Mouse (Mus musculus) thymus, adult 2 months (tissue): ENCODE results near the gene Nop53. TPM values are rescaled to one million over a fixed set of nuclear protein-coding genes. Genes with fewer than 3 reads are reported as not detected.

Experiments
- DNase-seq: peaks from one replicate; pipeline ENCODE4 v3.0.0; 2021
- H3K27ac ChIP-seq: fragments of 200-500 bp; 2 replicates; pipeline ENCODE4 v1.5.1; 2012; ENCODE audit warnings: low read length, control low read depth; ENCODE audit not compliant: control insufficient read depth, insufficient read depth
- H3K27me3 ChIP-seq: fragments of 200-500 bp; 2 replicates; pipeline ENCODE4 v1.6.1; 2012; ENCODE audit warnings: mild to moderate bottlenecking, low read length, moderate library complexity, mixed read lengths; ENCODE audit not compliant: control insufficient read depth, insufficient read depth
- H3K36me3 ChIP-seq: fragments of 200-500 bp; 2 replicates; pipeline ENCODE4 v1.6.1; 2012; ENCODE audit warnings: mild to moderate bottlenecking, low read length, moderate library complexity; ENCODE audit not compliant: control insufficient read depth, insufficient read depth
- H3K4me1 ChIP-seq: fragments of 200-500 bp; replicated peaks from 2 replicates; pipeline ENCODE4 v1.6.1; 2012; ENCODE audit warnings: low read length; ENCODE audit not compliant: control insufficient read depth, insufficient read depth
- H3K4me3 ChIP-seq: fragments of 200-500 bp; 2 replicates; pipeline ENCODE4 v1.5.1; 2012; ENCODE audit warnings: mild to moderate bottlenecking, low read length, control low read depth, moderate library complexity; ENCODE audit not compliant: control insufficient read depth, insufficient read depth
- CTCF ChIP-seq: fragments of 200-500 bp; IDR thresholded peaks from 2 replicates; pipeline ENCODE4 v1.5.1; 2012; ENCODE audit warnings: mild to moderate bottlenecking, control low read depth, low read length, moderate library complexity, borderline replicate concordance; ENCODE audit not compliant: control insufficient read depth, poor library complexity, insufficient read depth; ENCODE audit errors: extremely low read depth
- POLR2A ChIP-seq: fragments of 200-500 bp; IDR thresholded peaks from 2 replicates; pipeline ENCODE4 v1.6.1; 2012; ENCODE audit warnings: mild to moderate bottlenecking, low read length, control low read depth, moderate library complexity; ENCODE audit not compliant: control insufficient read depth, poor library complexity, insufficient read depth; ENCODE audit errors: extremely low read depth
- WGBS: fragments of 180-500 bp; shearing (Covaris S2); methylation state at CpG from one replicate; pipeline ENCODE4 v1.1.7; 2018; 5-methylcytosine and 5-hydroxymethylcytosine counted together
- polyA plus RNA-seq: library from polyadenylated mRNA; depleted of rRNA; stranded (reverse); fragments of >200 nt; gene quantifications from 2 replicates; pipeline ENCODE4 v1.2.3, GENCODE M21; 2012

Gene Nop53
- polyA plus RNA-seq, 1 experiment = 170 TPM

GRCm38 (mm10) chr7:15945211-15945610, 663 bp downstream of the Nop53 start:
- WGBS = 10% methylated on average over 8 of the region's 8 CpGs
- Histone ChIP-seq H3K4me3 (peak overlapping the region; percentile 92), H3K27me3 (no peaks in the 10 kb centered on the region), H3K4me1 (peaks cover 20% of the 10 kb centered on the region), H3K27ac (no peak overlapping the region), H3K36me3 (peaks cover 41% of the 10 kb centered on the region)
- DNase-seq = no peak
- no peak for TF ChIP-seq POLR2A
- no peak for TF ChIP-seq CTCF

DNA sequence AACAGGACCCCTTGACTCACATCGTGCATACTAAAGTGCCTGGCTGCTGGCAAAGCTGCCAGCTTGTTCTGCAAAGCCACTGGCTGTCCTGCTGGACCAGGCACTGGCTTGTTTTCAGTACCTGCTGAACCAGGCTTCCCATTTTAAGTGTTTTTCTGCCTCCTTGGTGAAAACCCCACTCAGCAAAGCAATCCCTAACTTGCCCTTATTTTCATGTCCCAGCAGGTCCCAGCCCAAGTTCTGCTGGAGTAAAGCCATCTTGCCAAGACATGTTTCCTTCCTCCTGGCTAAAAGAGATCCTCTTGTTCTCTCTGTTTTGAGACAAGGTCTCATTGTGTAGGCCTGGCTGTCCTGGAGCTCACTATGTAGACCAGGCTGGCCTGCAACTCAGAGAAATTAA, 1.6 kb downstream of the Nop53 start:
- Histone ChIP-seq H3K27me3 (no peaks in the 10 kb centered on the region), H3K36me3 (peaks cover 50% of the 10 kb centered on the region), H3K27ac (no peak overlapping the region), H3K4me3 (no peak overlapping the region), H3K4me1 (peaks cover 13% of the 10 kb centered on the region)
- no peak for TF ChIP-seq POLR2A
- no peak for TF ChIP-seq CTCF
- DNase-seq = no peak
- 96% methylated on average over 1 of the region's 1 CpGs for WGBS

GRCm38 (mm10) chr7:15938621-15939020, 7.3 kb downstream of the Nop53 start:
- Histone ChIP-seq H3K27me3 (no peaks in the 10 kb centered on the region), H3K36me3 (peaks cover 68% of the 10 kb centered on the region), H3K4me1 (no peaks in the 10 kb centered on the region), H3K4me3 (no peak overlapping the region), H3K27ac (no peak overlapping the region)
- no peak for DNase-seq
- WGBS = 98% methylated on average over 3 of the region's 3 CpGs
- TF ChIP-seq POLR2A (no peak), CTCF (no peak)

DNA sequence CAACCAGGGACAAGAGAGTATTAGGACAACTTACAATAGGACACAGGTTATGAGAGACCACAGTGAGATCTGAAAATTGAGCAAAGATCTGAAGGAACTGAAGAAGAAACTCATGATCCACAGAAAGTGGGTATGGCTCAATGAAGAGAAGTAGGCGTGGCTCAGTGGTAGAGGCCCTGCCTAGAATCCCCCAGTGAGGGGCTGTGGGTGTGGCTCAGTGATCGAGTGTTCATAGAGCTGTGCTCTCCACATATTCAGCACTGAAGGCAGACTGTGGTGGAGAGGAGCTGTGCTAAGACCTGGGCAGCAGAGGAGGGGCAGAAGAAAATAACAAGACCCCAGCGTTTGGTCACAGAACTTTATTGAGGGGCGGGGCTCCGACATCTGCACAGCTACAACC, 8.4 kb downstream of the Nop53 start:
- H3K36me3 ChIP-seq = peaks cover 57% of the 10 kb centered on the region

GRCm38 (mm10) chr7:15933437-15934359, 12.2 kb downstream of the Nop53 start:
- 49% methylated on average over 16 of the region's 16 CpGs for WGBS
- H3K27ac ChIP-seq = no peak overlapping the region
- no peak overlapping the region for H3K4me3 ChIP-seq
- H3K4me1 ChIP-seq = no peaks in the 10 kb centered on the region
- H3K36me3 ChIP-seq = peaks cover 20% of the 10 kb centered on the region
- DNase-seq = no peak
- TF ChIP-seq POLR2A (no peak), CTCF (no peak)
- no peaks in the 10 kb centered on the region for H3K27me3 ChIP-seq

More for the DNA sequence above, 8.4 kb downstream of the Nop53 start:
- H3K4me1 ChIP-seq = no peaks in the 10 kb centered on the region
- H3K27ac ChIP-seq = no peak overlapping the region
- no peak for DNase-seq
- H3K27me3 ChIP-seq = no peaks in the 10 kb centered on the region
- no peak overlapping the region for H3K4me3 ChIP-seq
- 94% methylated on average over 5 of the region's 5 CpGs for WGBS
- TF ChIP-seq CTCF (no peak), POLR2A (no peak)

DNA sequence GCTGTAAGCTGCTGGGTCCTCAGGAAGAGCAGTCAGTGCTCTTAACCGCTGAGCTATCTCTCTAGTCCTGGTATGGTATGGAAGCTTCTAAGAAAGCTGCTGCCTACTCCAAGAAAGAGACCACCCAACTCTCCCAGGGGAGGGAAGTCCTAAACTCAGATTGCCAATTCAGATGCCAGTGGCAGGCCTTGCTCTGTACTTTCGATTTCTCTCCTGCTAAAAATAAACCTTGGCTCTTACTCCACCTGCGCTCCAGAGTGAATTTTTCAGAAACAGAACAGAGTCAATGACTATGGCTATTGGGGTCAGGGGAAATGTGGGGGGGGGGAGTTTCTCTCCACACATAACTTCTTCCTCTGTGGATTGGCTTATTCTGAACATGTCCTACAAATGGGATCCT, 14.2 kb downstream of the Nop53 start:
- no peak for TF ChIP-seq CTCF
- TF ChIP-seq POLR2A = no peak
- Histone ChIP-seq H3K4me1 (no peaks in the 10 kb centered on the region), H3K27ac (no peak overlapping the region), H3K36me3 (0 out of 2 replicates have a peak, but pooled peaks cover under 1% of the 10 kb centered on the region), H3K4me3 (no peak overlapping the region), H3K27me3 (no peaks in the 10 kb centered on the region)
- WGBS = 15% methylated on average over 3 of the region's 3 CpGs
- no peak for DNase-seq
